Mouse (Mus musculus) limb, embryonic 11.5 days (tissue): Measurements from ENCODE around the gene Anapc7. TPM values are rescaled to one million over a fixed set of nuclear protein-coding genes. Genes with fewer than 3 reads are reported as not detected.

ENCODE experiments used
- ATAC-seq: fragments of 200-750 bp; cut with Nextera tagmentation; 2 replicates; pipeline ENCODE4 v1.8.0; 2017; ENCODE audit warnings: low read depth; ENCODE audit not compliant: insufficient number of reproducible peaks, low FRiP score, low TSS enrichment
- DNase-seq: peaks from one replicate; pipeline ENCODE4 v3.0.0-alpha.2; 2015; ENCODE audit warnings: low spot score
- H3K27ac ChIP-seq: fragments of 300-500 bp; sonication (generic); replicated peaks from 2 replicates; pipeline ENCODE4 v1.5.1; 2014; ENCODE audit warnings: low read depth, mild to moderate bottlenecking, low read length
- H3K27me3 ChIP-seq: fragments of 300-500 bp; sonication (generic); 2 replicates; pipeline ENCODE4 v1.6.1; 2014; ENCODE audit warnings: mild to moderate bottlenecking, low read length, mixed read lengths; ENCODE audit not compliant: control insufficient read depth, insufficient read depth
- H3K36me3 ChIP-seq: fragments of 300-500 bp; sonication (generic); 2 replicates; pipeline ENCODE4 v1.6.1; 2014; ENCODE audit warnings: mild to moderate bottlenecking, low read length, moderate library complexity, mixed read lengths; ENCODE audit not compliant: control insufficient read depth, insufficient read depth
- H3K4me1 ChIP-seq: fragments of 300-500 bp; sonication (generic); 2 replicates; pipeline ENCODE4 v1.6.1; 2014; ENCODE audit warnings: low read length, mixed read lengths; ENCODE audit not compliant: control insufficient read depth, insufficient read depth
- H3K4me2 ChIP-seq: fragments of 300-500 bp; sonication (generic); 2 replicates; pipeline ENCODE4 v1.6.1; 2014; ENCODE audit warnings: low read depth, mild to moderate bottlenecking, moderate library complexity; ENCODE audit not compliant: severe bottlenecking
- H3K4me3 ChIP-seq: fragments of 300-500 bp; sonication (generic); 2 replicates; pipeline ENCODE4 v1.5.1; 2014; ENCODE audit warnings: low read depth, low read length
- H3K9ac ChIP-seq: fragments of 300-500 bp; sonication (generic); 2 replicates; pipeline ENCODE4 v1.6.1; 2014; ENCODE audit warnings: mild to moderate bottlenecking, low read length
- H3K9me3 ChIP-seq: fragments of 300-500 bp; sonication (generic); 2 replicates; pipeline ENCODE4 v1.6.1; 2016; ENCODE audit warnings: low read length; ENCODE audit not compliant: control insufficient read depth
- WGBS: fragments of 180-500 bp; shearing (Covaris S2); extraction: QIAGEN DNeasy Blood & Tissue Kit; methylation state at CpG from one replicate; pipeline ENCODE4 v1.1.7; 2014; 5-methylcytosine and 5-hydroxymethylcytosine counted together
- polyA plus RNA-seq: library from polyadenylated mRNA; unstranded; fragments of >200 nt; fragmentation: Nextera tagmentation; extraction: Ambion mirVana; gene quantifications from 2 replicates; pipeline ENCODE4 v1.2.1, GENCODE M21; 2014

The Anapc7 gene
- polyA plus RNA-seq, 1 experiment from 2014 or later: 33.9 TPM

- no peaks in the 10 kb centered on the region for H3K9me3 ChIP-seq
- H3K36me3 ChIP-seq: peaks cover 47% of the 10 kb centered on the region
- DNase-seq (no peak), ATAC-seq (no peak)
- 83% methylated on average over 4 of the region's 4 CpGs for WGBS
- no peak overlapping the region for H3K4me2 ChIP-seq
- H3K4me3 ChIP-seq: no peak overlapping the region
- H3K27me3 ChIP-seq: no peaks in the 10 kb centered on the region
- no peaks in the 10 kb centered on the region for H3K4me1 ChIP-seq
- H3K27ac ChIP-seq: no peak overlapping the region
- no peak overlapping the region for H3K9ac ChIP-seq
These were observed 13.0 kb downstream of the Anapc7 start for GRCm38 (mm10) chr5:122434541-122434940.

- Histone ChIP-seq H3K27me3 (no peaks in the 10 kb centered on the region), H3K36me3 (peaks cover 59% of the 10 kb centered on the region), H3K27ac (no peak overlapping the region), H3K9ac (no peak overlapping the region), H3K4me1 (no peaks in the 10 kb centered on the region), H3K9me3 (no peaks in the 10 kb centered on the region), H3K4me3 (no peak overlapping the region), H3K4me2 (no peak overlapping the region)
- 91% methylated on average over 19 of the region's 19 CpGs for WGBS
- no peak for ATAC-seq
- DNase-seq: no peak
These were observed 18.1 kb downstream of the Anapc7 start for GRCm38 (mm10) chr5:122439400-122440094.

- Histone ChIP-seq H3K4me1 (no peaks in the 10 kb centered on the region), H3K9ac (no peak overlapping the region), H3K36me3 (peaks cover 62% of the 10 kb centered on the region), H3K9me3 (no peaks in the 10 kb centered on the region), H3K4me2 (no peak overlapping the region), H3K27me3 (no peaks in the 10 kb centered on the region), H3K4me3 (no peak overlapping the region), H3K27ac (no peak overlapping the region)
- WGBS: 97% methylated on average over 12 of the region's 12 CpGs
- ATAC-seq: no peak
- DNase-seq: no peak
These were observed 18.7 kb downstream of the Anapc7 start for GRCm38 (mm10) chr5:122440095-122440630.

GRCm38 (mm10) chr5:122444492-122444891 lies 23.0 kb downstream of the Anapc7 start:
- ATAC-seq: no peak
- Histone ChIP-seq H3K27me3 (no peaks in the 10 kb centered on the region), H3K4me2 (no peak overlapping the region), H3K9me3 (no peaks in the 10 kb centered on the region), H3K27ac (no peak overlapping the region), H3K4me3 (no peak overlapping the region), H3K9ac (no peak overlapping the region), H3K4me1 (no peaks in the 10 kb centered on the region), H3K36me3 (peaks cover 39% of the 10 kb centered on the region)
- DNase-seq: no peak
- 93% methylated on average over 10 of the region's 10 CpGs for WGBS

GRCm38 (mm10) chr5:122445051-122445610 lies 23.6 kb downstream of the Anapc7 start:
- Histone ChIP-seq H3K9ac (no peak overlapping the region), H3K27me3 (no peaks in the 10 kb centered on the region), H3K4me1 (no peaks in the 10 kb centered on the region), H3K27ac (no peak overlapping the region), H3K36me3 (peaks cover 35% of the 10 kb centered on the region), H3K9me3 (no peaks in the 10 kb centered on the region), H3K4me3 (no peak overlapping the region), H3K4me2 (no peak overlapping the region)
- no peak for ATAC-seq
- DNase-seq: no peak
- WGBS: 88% methylated on average over 11 of the region's 11 CpGs

GRCm38 (mm10) chr5:122447857-122448256 lies 26.4 kb downstream of the Anapc7 start:
- ATAC-seq (no peak), DNase-seq (no peak)
- 91% methylated on average over 8 of the region's 8 CpGs for WGBS
- H3K36me3 ChIP-seq: peaks cover 15% of the 10 kb centered on the region
- no peak overlapping the region for H3K4me3 ChIP-seq
- H3K4me2 ChIP-seq: no peak overlapping the region
- H3K9me3 ChIP-seq: no peaks in the 10 kb centered on the region
- no peak overlapping the region for H3K9ac ChIP-seq
- H3K27me3 ChIP-seq: no peaks in the 10 kb centered on the region
- no peak overlapping the region for H3K27ac ChIP-seq
- H3K4me1 ChIP-seq: no peaks in the 10 kb centered on the region

- no peaks in the 10 kb centered on the region for H3K9me3 ChIP-seq
- no peak overlapping the region for H3K27ac ChIP-seq
- no peak overlapping the region for H3K4me2 ChIP-seq
- H3K4me1 ChIP-seq: no peaks in the 10 kb centered on the region
- no peak overlapping the region for H3K9ac ChIP-seq
- ATAC-seq: no peak
- no peaks in the 10 kb centered on the region for H3K27me3 ChIP-seq
- H3K4me3 ChIP-seq: no peak overlapping the region
- 82% methylated on average over 5 of the region's 5 CpGs for WGBS
- H3K36me3 ChIP-seq: peaks cover 14% of the 10 kb centered on the region
- no peak for DNase-seq
These were observed 27.4 kb downstream of the Anapc7 start for GRCm38 (mm10) chr5:122448869-122449268.

GRCm38 (mm10) chr5:122449946-122450345 lies 28.5 kb downstream of the Anapc7 start:
- DNase-seq: no peak
- H3K4me3 ChIP-seq: no peak overlapping the region
- ATAC-seq: no peak
- 79% methylated on average over 7 of the region's 7 CpGs for WGBS
- no peaks in the 10 kb centered on the region for H3K4me1 ChIP-seq
- H3K27me3 ChIP-seq: no peaks in the 10 kb centered on the region
- no peak overlapping the region for H3K9ac ChIP-seq
- H3K27ac ChIP-seq: no peak overlapping the region
- peaks cover 13% of the 10 kb centered on the region; the same call in 1 of the 2 replicates for H3K36me3 ChIP-seq
- H3K9me3 ChIP-seq: no peaks in the 10 kb centered on the region
- no peak overlapping the region for H3K4me2 ChIP-seq
